In the genomic region with DNA sequence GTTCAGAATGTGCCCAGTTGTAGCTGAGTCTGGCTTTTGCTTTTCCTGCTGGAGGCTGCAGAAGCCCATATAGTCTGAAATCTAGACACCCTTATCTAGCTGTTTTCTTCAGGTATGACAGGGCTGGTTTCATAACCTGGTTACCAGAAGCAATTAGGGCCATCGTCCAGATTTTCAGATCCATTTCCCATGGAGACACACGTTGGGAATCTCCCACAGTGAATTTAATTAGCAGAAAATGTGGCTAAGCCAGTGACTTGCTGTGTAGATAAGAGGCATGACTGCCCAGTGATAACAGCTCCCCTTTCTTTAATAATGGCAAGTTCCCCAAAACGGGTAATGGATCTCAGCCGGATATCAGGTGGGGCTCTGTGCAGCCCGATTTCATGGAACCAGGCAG, we compare ENCODE assay signal across 19 mouse cellular contexts.
DNase-seq lines count a peak whose midpoint lies in the region; ATAC-seq and TF ChIP-seq lines count a peak whose summit lies in the region.
"Had no signal": no experiment of that assay in that cellular context is flagged by ENCODE, and none has a peak within 500 bp of the region (broad histone marks: within the 10 kb centered on the region; RNA-seq: fewer than 3 reads in every experiment).

No protein-coding gene starts in this region.

- H3K9me3 ChIP-seq in hindbrain, postnatal 0 days (ENCODE audit: low read length) = no peaks in the 10 kb centered on the region
- no peaks in the 10 kb centered on the region for H3K9me3 ChIP-seq in hindbrain, embryonic 16.5 days (ENCODE audit: control insufficient read depth, low read length)
- no peaks in the 10 kb centered on the region for H3K9me3 ChIP-seq in midbrain, postnatal 0 days (ENCODE audit: low read length)
- H3K9me3 ChIP-seq: forebrain, embryonic 10.5 days; neural tube, embryonic 13.5 days had no signal

- no peak overlapping the region for H3K27ac ChIP-seq in hindbrain, postnatal 0 days
- no peak overlapping the region for H3K27ac ChIP-seq in hindbrain, embryonic 16.5 days (ENCODE audit: low read depth, low read length)
- H3K27ac ChIP-seq in midbrain, postnatal 0 days (ENCODE audit: low read depth, low read length) = no peak overlapping the region
- H3K27ac ChIP-seq: forebrain, embryonic 10.5 days; neural tube, embryonic 13.5 days had no signal

- no peak for ATAC-seq in hindbrain, postnatal 0 days
- no peak; the same call in 1 of the 2 replicates for ATAC-seq in hindbrain, embryonic 16.5 days
- no peak for ATAC-seq in midbrain, postnatal 0 days (ENCODE audit: low FRiP score)
- ATAC-seq: lung, postnatal 0 days had no signal

- peak; percentile 4 to 37 for DNase-seq in adrenal gland, adult (ENCODE audit: inconsistent age in 2 of 2, low spot score in 1 of 2)
- no peak for DNase-seq in adrenal gland, postnatal 10 days
- DNase-seq in hindbrain, postnatal 0 days (ENCODE audit: low spot score) = peak; percentile 20
- peak; percentile 80 for DNase-seq in cerebellum, adult 9-11 months
- peak; percentile 45 for DNase-seq in midbrain, postnatal 0 days (ENCODE audit: low spot score)
- DNase-seq in thymus, postnatal 25 days = no peak
- no peak for DNase-seq in left cerebral cortex, adult 8-10 months (ENCODE audit: low spot score in 2 of 2)
- DNase-seq: adrenal gland, postnatal 36 days; heart, postnatal 4 days; kidney, adult 8-10 months; kidney, postnatal 25 days; left cerebral cortex, postnatal 4 days; liver; right cerebral cortex, adult 18-20 months; thymus, postnatal 14 days had no signal

- H3K27me3 ChIP-seq in hindbrain, postnatal 0 days (ENCODE audit: insufficient read depth, low read length) = no peaks in the 10 kb centered on the region
- no peaks in the 10 kb centered on the region for H3K27me3 ChIP-seq in hindbrain, embryonic 16.5 days (replicated peaks; ENCODE audit: control insufficient read depth, insufficient read depth, low read length)
- no peaks in the 10 kb centered on the region for H3K27me3 ChIP-seq in midbrain, postnatal 0 days (ENCODE audit: insufficient read depth, low read length)
- H3K27me3 ChIP-seq: neural tube, embryonic 13.5 days had no signal

- H3K36me3 ChIP-seq in hindbrain, postnatal 0 days (ENCODE audit: insufficient read depth, low read length) = no peaks in the 10 kb centered on the region
- H3K36me3 ChIP-seq in hindbrain, embryonic 16.5 days (ENCODE audit: control insufficient read depth, insufficient read depth, low read length) = no peaks in the 10 kb centered on the region
- H3K36me3 ChIP-seq in midbrain, postnatal 0 days (ENCODE audit: insufficient read depth, low read length) = no peaks in the 10 kb centered on the region
- H3K36me3 ChIP-seq: forebrain, embryonic 10.5 days; neural tube, embryonic 13.5 days had no signal

- no peaks in the 10 kb centered on the region for H3K4me1 ChIP-seq in hindbrain, postnatal 0 days (ENCODE audit: insufficient read depth, low read length)
- no peaks in the 10 kb centered on the region for H3K4me1 ChIP-seq in hindbrain, embryonic 16.5 days (ENCODE audit: control insufficient read depth, insufficient read depth, low read depth, low read length)
- no peaks in the 10 kb centered on the region for H3K4me1 ChIP-seq in midbrain, postnatal 0 days (ENCODE audit: insufficient read depth, low read length)

- no peak overlapping the region for H3K4me3 ChIP-seq in hindbrain, postnatal 0 days (ENCODE audit: low read length)
- H3K4me3 ChIP-seq in hindbrain, embryonic 16.5 days (ENCODE audit: low read length) = no peak overlapping the region
- H3K4me3 ChIP-seq in midbrain, postnatal 0 days (ENCODE audit: low read depth, low read length) = no peak overlapping the region
- H3K4me3 ChIP-seq: forebrain, embryonic 10.5 days; neural tube, embryonic 13.5 days had no signal

- no peak overlapping the region for H3K9ac ChIP-seq in hindbrain, postnatal 0 days (replicated peaks; ENCODE audit: low read length)
- H3K9ac ChIP-seq in hindbrain, embryonic 16.5 days (ENCODE audit: low read depth, low read length) = no peak overlapping the region
- H3K9ac ChIP-seq in midbrain, postnatal 0 days (replicated peaks; ENCODE audit: low read length, poor library complexity, severe bottlenecking) = no peak overlapping the region
- H3K9ac ChIP-seq: neural tube, embryonic 13.5 days had no signal

- no peak for TF ChIP-seq CTCF in hindbrain, postnatal 0 days (IDR thresholded peaks at IDR 0.05; ENCODE audit: low read depth)
- TF ChIP-seq CTCF in midbrain, postnatal 0 days (IDR thresholded peaks at IDR 0.05) = no peak

- H3K4me2 ChIP-seq in hindbrain, postnatal 0 days (ENCODE audit: low read depth, low read length) = no peak overlapping the region
- no peak overlapping the region for H3K4me2 ChIP-seq in hindbrain, embryonic 16.5 days (ENCODE audit: low read length)
- no peak overlapping the region for H3K4me2 ChIP-seq in midbrain, postnatal 0 days (ENCODE audit: low read depth, low read length, poor library complexity, severe bottlenecking)
- H3K4me2 ChIP-seq: neural tube, embryonic 13.5 days had no signal

- WGBS in hindbrain, postnatal 0 days = 38% methylated on average over 5 of the region's 5 CpGs
- 33% methylated on average over 5 of the region's 5 CpGs for WGBS in hindbrain, embryonic 16.5 days
- 26% methylated on average over 5 of the region's 5 CpGs for WGBS in midbrain, postnatal 0 days

Comparison
In these comparisons a context has a peak if more than half of its experiments do, and no peak if none do; other contexts are left out.
1. DNase-seq: peak in adrenal gland, adult (2 of 2), hindbrain, postnatal 0 days (single experiment), cerebellum, adult 9-11 months (single experiment) and midbrain, postnatal 0 days (single experiment); none in adrenal gland, postnatal 10 days (single experiment), thymus, postnatal 25 days (single experiment) and left cerebral cortex, adult 8-10 months (0 of 2).